Mouse (Mus musculus) forebrain, postnatal 0 days (tissue): Measurements from ENCODE around the gene Stxbp2. TPM values are rescaled to one million over a fixed set of nuclear protein-coding genes. Genes with fewer than 3 reads are reported as not detected.
A peak's percentile ranks its signal among the peaks of the same experiment; 100 is the strongest.

Experiments
- ATAC-seq: fragments of 200-750 bp; cut with Nextera tagmentation; 2 replicates; pipeline ENCODE4 v1.8.0; 2017; ENCODE audit warnings: mild to moderate bottlenecking, moderate library complexity
- DNase-seq: peaks from one replicate; pipeline ENCODE4 v3.0.0-alpha.2; 2015
- H3K27ac ChIP-seq: fragments of 300-500 bp; sonication (generic); 2 replicates; pipeline ENCODE4 v1.5.1; 2014; ENCODE audit warnings: low read depth, mild to moderate bottlenecking, antibody characterized with exemption, low read length, moderate library complexity, mixed read lengths
- H3K27me3 ChIP-seq: fragments of 300-500 bp; sonication (generic); 2 replicates; pipeline ENCODE4 v1.6.1; 2014; ENCODE audit warnings: mild to moderate bottlenecking, low read length, mixed read lengths; ENCODE audit not compliant: insufficient read depth
- H3K36me3 ChIP-seq: fragments of 300-500 bp; sonication (generic); 2 replicates; pipeline ENCODE4 v1.6.1; 2014; ENCODE audit warnings: mild to moderate bottlenecking, moderate library complexity; ENCODE audit not compliant: insufficient read depth
- H3K4me1 ChIP-seq: fragments of 300-500 bp; sonication (generic); 2 replicates; pipeline ENCODE4 v1.6.1; 2014; ENCODE audit warnings: antibody characterized with exemption; ENCODE audit not compliant: insufficient read depth
- H3K4me2 ChIP-seq: fragments of 300-500 bp; sonication (generic); 2 replicates; pipeline ENCODE4 v1.6.1; 2014; ENCODE audit warnings: low read depth, mild to moderate bottlenecking, moderate library complexity
- H3K4me3 ChIP-seq: fragments of 300-500 bp; sonication (generic); 2 replicates; pipeline ENCODE4 v1.5.1; 2014; ENCODE audit warnings: low read depth, low read length, mixed read lengths
- H3K9ac ChIP-seq: fragments of 300-500 bp; sonication (generic); 2 replicates; pipeline ENCODE4 v1.6.1; 2014; ENCODE audit warnings: mild to moderate bottlenecking
- H3K9me3 ChIP-seq: fragments of 300-500 bp; sonication (generic); 2 replicates; pipeline ENCODE4 v1.6.1; 2016; ENCODE audit warnings: low read length
- CTCF ChIP-seq: sonication (generic); IDR thresholded peaks from 2 replicates; pipeline ENCODE4 v1.5.1; 2016; ENCODE audit warnings: antibody characterized with exemption, control low read depth, low read depth
- WGBS: fragments of 180-500 bp; shearing (Covaris S2); extraction: QIAGEN DNeasy Blood & Tissue Kit; methylation state at CpG from one replicate; pipeline ENCODE4 v1.1.7; 2014; 5-methylcytosine and 5-hydroxymethylcytosine counted together
- polyA plus RNA-seq: library from polyadenylated mRNA; unstranded; fragments of >200 nt; fragmentation: Nextera tagmentation; extraction: Ambion mirVana; gene quantifications from 2 replicates; pipeline ENCODE4 v1.2.1, GENCODE M21; 2015
- total RNA-seq: library from RNA; depleted of rRNA; stranded (reverse); fragments of >200 nt; gene quantifications from 2 replicates; pipeline ENCODE4 v1.2.3, GENCODE M21; 2014

Stxbp2 gene
- total and polyA plus RNA-seq, 2 experiments from 2014 or later = 43.8 to 44.7 TPM

DNA sequence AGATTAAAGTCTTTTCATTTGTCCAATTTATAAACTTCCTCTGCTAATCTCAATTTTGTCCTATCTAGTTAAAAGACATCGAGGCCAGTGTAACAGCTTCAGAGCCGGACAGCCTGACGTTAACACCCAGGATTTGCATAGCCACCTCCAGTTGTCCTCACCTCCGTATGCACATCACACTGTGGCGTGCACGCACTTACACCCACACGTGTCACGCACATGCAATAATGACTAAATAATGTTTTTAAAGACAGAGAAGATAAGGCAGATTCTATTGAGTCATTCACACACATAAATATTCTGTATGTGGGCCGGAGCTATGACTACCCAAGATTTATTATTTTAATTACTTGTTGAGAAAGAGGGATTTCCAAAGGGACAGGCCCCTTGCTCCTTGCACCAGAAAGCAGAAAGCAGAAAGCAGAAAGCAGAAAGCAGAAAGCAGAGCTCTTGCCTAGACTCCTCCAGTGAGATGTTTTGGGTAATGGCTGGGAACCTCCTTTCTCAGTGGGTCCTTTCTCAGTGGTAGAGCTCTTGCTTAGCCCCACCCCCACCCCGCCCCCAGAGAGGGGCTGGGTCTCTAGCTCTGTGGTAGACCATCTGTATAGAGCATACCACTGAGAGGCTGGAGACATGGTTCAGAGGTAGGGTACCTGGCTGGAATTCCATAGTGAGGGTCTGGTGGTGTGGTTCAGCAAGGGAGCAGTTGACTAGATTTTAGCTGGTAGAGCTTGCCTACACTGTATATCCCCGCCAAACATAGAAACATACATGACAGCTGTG, 24.2 kb downstream of the Stxbp2 start:
- no peak overlapping the region for H3K9ac ChIP-seq
- no peak for TF ChIP-seq CTCF
- H3K4me3 ChIP-seq = no peak overlapping the region
- no peak overlapping the region for H3K27ac ChIP-seq
- no peak for DNase-seq
- no peaks in the 10 kb centered on the region for H3K36me3 ChIP-seq
- no peaks in the 10 kb centered on the region for H3K27me3 ChIP-seq
- H3K9me3 ChIP-seq = no peaks in the 10 kb centered on the region
- no peaks in the 10 kb centered on the region for H3K4me1 ChIP-seq
- no peak for ATAC-seq
- WGBS = 80% methylated on average over 11 of the region's 11 CpGs
- H3K4me2 ChIP-seq = no peak overlapping the region

DNA sequence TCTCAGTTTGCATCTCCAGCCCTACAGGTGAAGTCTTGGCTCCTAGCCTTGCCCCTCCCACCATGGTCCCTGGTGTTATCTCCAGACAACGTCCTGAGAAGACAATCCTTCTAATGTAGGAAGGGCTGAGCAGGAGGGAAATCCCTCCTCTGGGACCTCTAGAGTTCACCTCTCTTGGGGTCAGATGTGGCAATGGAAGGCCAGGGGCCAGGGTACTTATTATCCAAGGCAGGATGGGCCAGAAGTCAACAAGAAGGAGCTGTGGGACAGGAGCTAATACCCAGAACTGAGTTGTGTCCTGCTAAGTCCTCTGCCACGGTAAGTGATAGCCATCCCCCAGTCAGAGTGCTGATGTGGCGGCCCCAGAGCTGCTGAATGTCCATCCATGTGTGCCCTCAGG, 24.8 kb downstream of the Stxbp2 start, which contains the start of gene Retn:
Gene Retn (plus strand): TSS at position 245 of the 400 bp plus-strand sequence.
- no peaks in the 10 kb centered on the region for H3K9me3 ChIP-seq
- no peak within 1 kb of the TSS for H3K27ac ChIP-seq
- H3K27me3 ChIP-seq = no peaks in the 10 kb centered on the region
- H3K4me3 ChIP-seq = no peak within 1 kb of the TSS
- H3K4me2 ChIP-seq = no peak within 1 kb of the TSS
- DNase-seq (no peak), ATAC-seq (no peak)
- no peaks in the 10 kb centered on the region for H3K36me3 ChIP-seq
- H3K9ac ChIP-seq = no peak within 1 kb of the TSS
- no peaks in the 10 kb centered on the region for H3K4me1 ChIP-seq
- 69% methylated on average over 3 of the region's 3 CpGs for WGBS
- no peak for TF ChIP-seq CTCF

DNA sequence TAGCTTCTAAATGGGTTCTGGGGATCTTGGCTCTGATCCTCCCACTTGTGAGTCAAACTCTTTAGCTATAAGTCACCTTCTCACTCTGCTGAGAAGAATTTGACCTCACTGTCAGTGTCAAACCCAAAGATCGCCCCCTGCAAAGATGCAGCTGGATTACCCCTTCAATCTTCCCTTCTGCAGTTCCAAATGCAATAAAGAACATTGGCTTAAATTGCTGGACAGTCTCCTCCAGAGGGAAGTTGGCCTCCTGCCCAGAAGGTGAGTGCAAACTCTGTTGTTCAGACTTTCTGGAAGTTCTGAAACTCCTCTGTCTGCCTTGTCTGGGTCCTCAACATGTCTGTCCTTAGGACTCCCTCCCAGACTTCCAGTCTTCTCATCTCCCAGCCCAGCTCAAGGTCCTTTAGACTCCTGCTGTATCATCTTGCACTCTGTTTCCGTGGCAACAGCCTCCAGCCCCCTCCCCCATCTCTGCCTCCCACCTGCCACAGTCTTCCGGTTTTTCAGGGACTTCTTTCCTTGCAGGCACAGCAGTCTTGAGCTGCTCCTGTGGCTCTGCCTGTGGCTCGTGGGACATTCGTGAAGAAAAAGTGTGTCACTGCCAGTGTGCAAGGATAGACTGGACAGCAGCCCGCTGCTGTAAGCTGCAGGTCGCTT, 26.1 kb downstream of the Stxbp2 start:
- 18% methylated on average over 7 of the region's 7 CpGs for WGBS
- TF ChIP-seq CTCF = no peak
- DNase-seq = peak; percentile 37
- no peak overlapping the region for H3K4me3 ChIP-seq
- no peaks in the 10 kb centered on the region for H3K4me1 ChIP-seq
- H3K27me3 ChIP-seq = no peaks in the 10 kb centered on the region
- peak overlapping the region; percentile 5; the same call in 1 of the 2 replicates for H3K4me2 ChIP-seq
- H3K9me3 ChIP-seq = no peaks in the 10 kb centered on the region
- no peaks in the 10 kb centered on the region for H3K36me3 ChIP-seq
- no peak overlapping the region for H3K27ac ChIP-seq
- ATAC-seq = peak; percentile 61
- no peak overlapping the region for H3K9ac ChIP-seq

DNA sequence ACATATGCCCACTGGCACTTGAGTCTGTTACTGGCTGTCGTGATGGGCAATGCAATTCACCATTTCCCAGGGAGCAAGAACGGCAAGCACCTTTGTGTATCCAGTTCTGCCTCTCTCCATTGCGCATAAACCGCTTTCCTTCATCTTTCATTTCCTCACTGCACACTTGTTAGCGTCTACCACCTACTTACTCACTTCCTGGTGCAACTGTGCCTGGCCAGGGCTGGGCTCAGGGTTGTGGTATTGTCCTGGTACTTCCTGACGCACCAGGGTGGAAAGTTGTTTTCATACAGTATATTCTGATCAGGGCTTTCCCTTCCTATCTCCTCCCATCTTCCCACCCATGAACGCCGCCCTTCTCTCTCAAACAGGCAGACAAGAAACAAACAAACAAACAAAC, 30.1 kb downstream of the Stxbp2 start:
- WGBS = 86% methylated on average over 8 of the region's 8 CpGs
- DNase-seq = no peak
- no peak overlapping the region for H3K4me2 ChIP-seq

DNA sequence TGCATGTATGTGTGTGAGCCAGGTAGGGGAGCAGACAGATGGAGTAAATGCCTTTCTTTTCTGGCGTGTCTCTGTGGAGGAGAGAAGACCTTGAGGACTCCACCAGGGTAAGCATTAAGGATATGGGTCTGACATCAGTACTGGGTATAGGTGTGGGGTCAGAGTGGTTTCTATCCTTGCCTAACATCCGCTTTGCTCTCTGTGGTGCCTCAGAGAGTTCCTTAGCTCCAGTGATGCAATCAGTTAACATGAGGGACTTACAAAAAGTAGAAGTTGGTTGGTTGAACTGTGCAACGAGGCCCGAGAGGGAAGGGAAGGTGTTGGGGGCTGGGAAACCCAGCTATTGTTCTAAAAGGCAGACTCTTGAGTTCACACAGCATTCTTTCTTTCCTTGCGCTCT, 33.6 kb downstream of the Stxbp2 start:
- ATAC-seq (no peak), DNase-seq (no peak)
- Histone ChIP-seq H3K27ac (no peak overlapping the region), H3K4me1 (no peaks in the 10 kb centered on the region), H3K36me3 (no peaks in the 10 kb centered on the region), H3K4me3 (no peak overlapping the region), H3K27me3 (no peaks in the 10 kb centered on the region), H3K4me2 (no peak overlapping the region), H3K9me3 (no peaks in the 10 kb centered on the region), H3K9ac (no peak overlapping the region)
- 53% methylated on average over 5 of the region's 5 CpGs for WGBS
- TF ChIP-seq CTCF = no peak

More for the DNA sequence above, 30.1 kb downstream of the Stxbp2 start:
- Histone ChIP-seq H3K4me1 (no peaks in the 10 kb centered on the region), H3K27ac (no peak overlapping the region), H3K4me3 (no peak overlapping the region), H3K9ac (no peak overlapping the region), H3K36me3 (no peaks in the 10 kb centered on the region), H3K9me3 (no peaks in the 10 kb centered on the region), H3K27me3 (no peaks in the 10 kb centered on the region)
- no peak for ATAC-seq
- no peak for TF ChIP-seq CTCF

DNA sequence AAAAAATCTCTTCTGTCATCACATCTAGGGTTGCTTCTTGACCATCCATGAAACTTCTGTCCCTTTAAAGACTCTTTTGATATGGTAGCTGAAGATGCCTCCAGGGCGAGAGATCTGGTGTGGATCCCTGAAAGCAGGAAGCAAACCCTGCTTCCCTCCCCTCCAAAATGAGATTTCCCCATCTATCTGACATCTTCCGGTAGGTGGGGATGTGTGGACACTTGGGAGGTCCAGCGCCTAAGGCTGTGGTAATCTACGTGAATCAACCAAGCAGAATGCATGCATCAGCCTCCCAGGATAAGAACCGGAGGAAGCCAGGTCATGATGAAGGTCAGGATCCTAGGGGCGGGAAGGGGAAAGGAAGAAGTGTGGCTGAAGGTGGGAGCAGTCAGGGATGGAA, 34.8 kb downstream of the Stxbp2 start, which contains the start of gene Mcemp1:
Gene Mcemp1 (plus strand): TSS at position 248 of the 400 bp plus-strand sequence.
- no peaks in the 10 kb centered on the region for H3K27me3 ChIP-seq
- no peaks in the 10 kb centered on the region for H3K36me3 ChIP-seq
- no peak within 1 kb of the TSS for H3K9ac ChIP-seq
- no peak for TF ChIP-seq CTCF
- no peak within 1 kb of the TSS for H3K27ac ChIP-seq
- no peak within 1 kb of the TSS for H3K4me2 ChIP-seq
- no peaks in the 10 kb centered on the region for H3K9me3 ChIP-seq
- WGBS = 79% methylated on average over 6 of the region's 6 CpGs
- H3K4me3 ChIP-seq = no peak within 1 kb of the TSS
- H3K4me1 ChIP-seq = no peaks in the 10 kb centered on the region
- ATAC-seq (no peak), DNase-seq (no peak)

DNA sequence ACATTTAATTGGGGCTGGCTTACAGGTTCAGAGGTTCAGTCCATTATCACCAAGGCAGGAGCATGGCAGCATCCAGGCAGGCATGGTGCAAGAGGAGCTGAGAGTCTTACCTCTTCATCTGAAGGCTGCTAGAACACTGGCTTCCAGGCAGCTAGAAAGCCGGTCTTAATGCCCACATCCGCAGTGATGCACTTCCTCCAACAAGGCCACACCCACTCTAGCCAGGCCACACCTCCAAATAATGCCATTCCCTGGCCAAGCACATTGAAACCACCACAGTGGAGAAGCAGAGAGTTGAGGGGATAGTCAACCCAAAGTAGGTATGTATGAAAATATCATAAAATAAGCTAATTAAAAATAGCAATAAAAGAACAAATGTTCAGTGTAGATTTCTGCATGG, 39.6 kb downstream of the Stxbp2 start:
- H3K4me1 ChIP-seq = no peaks in the 10 kb centered on the region
- WGBS = 82% methylated on average over 2 of the region's 2 CpGs
- no peak overlapping the region for H3K4me3 ChIP-seq
- DNase-seq = no peak
- no peaks in the 10 kb centered on the region for H3K36me3 ChIP-seq
- H3K27ac ChIP-seq = no peak overlapping the region
- no peak for TF ChIP-seq CTCF
- H3K4me2 ChIP-seq = no peak overlapping the region
- no peaks in the 10 kb centered on the region for H3K9me3 ChIP-seq
- no peak for ATAC-seq
- H3K27me3 ChIP-seq = no peaks in the 10 kb centered on the region
- no peak overlapping the region for H3K9ac ChIP-seq
